ENCODE assay signal across 8 mouse cellular contexts in the genomic region with DNA sequence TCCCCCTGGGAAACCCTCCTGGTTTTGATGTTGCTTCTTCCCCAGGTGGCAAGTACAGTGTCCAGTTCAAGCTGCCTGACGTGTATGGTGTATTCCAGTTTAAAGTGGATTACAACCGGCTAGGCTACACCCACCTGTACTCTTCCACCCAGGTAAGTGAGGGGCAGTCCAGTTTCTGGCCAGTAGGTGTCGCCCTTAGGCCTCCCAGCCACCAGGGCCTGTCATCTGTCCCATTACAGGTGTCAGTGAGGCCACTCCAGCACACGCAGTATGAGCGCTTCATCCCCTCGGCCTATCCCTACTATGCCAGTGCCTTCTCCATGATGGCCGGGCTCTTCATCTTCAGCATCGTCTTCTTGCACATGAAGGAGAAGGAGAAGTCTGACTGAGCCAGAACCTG. TPM values are rescaled to one million over a fixed set of nuclear protein-coding genes. Genes with fewer than 3 reads are reported as not detected.
DNase-seq lines count a peak whose midpoint lies in the region; ATAC-seq and TF ChIP-seq lines count a peak whose summit lies in the region.

No protein-coding gene starts in this region.

- no peak for TF ChIP-seq POLR2A in myocyte (IDR thresholded peaks at IDR 0.05; ENCODE audit: insufficient read length, low read depth)

- H3K9ac ChIP-seq in hindbrain, embryonic 16.5 days (ENCODE audit: low read depth, low read length): no peak overlapping the region
- no peak overlapping the region for H3K9ac ChIP-seq in hindbrain, embryonic 15.5 days
- no peak overlapping the region for H3K9ac ChIP-seq in liver, embryonic 12.5 days

- DNase-seq in hindbrain, embryonic 10.5 days (ENCODE audit: low spot score): peak; percentile 28
- DNase-seq in G1E (ENCODE audit: low spot score): peak; percentile 51
- peak; percentile 49 for DNase-seq in embryo, embryonic 10.5 days (ENCODE audit: low spot score)
- DNase-seq in gastrocnemius, adult 18-20 months (ENCODE audit: low spot score): no peak

- peak; percentile 90 for TF ChIP-seq CTCF in G1E (IDR thresholded peaks at IDR 0.05; ENCODE audit: low read depth, low read length)

- ATAC-seq in hindbrain, embryonic 16.5 days: no peak
- ATAC-seq in G1E (ENCODE audit: extremely low read depth, insufficient number of reproducible peaks, low FRiP score, poor library complexity, severe bottlenecking): peak; percentile 42; the same call in 1 of the 2 replicates
- 0 out of 2 replicates have a peak, but pooled peaks have one; percentile 17 for ATAC-seq in hindbrain, embryonic 15.5 days (ENCODE audit: low FRiP score, low read depth)
- ATAC-seq in liver, embryonic 12.5 days: peak; percentile 42; the same call in 1 of the 2 replicates

- H3ac ChIP-seq in myocyte (ENCODE audit: control insufficient read depth, insufficient read length): no peak overlapping the region

- H3K4me1 ChIP-seq in hindbrain, embryonic 10.5 days (replicated peaks): 0 out of 2 replicates have a peak, but pooled peaks cover 10% of the 10 kb centered on the region
- H3K4me1 ChIP-seq in hindbrain, embryonic 16.5 days (ENCODE audit: control insufficient read depth, insufficient read depth, low read depth, low read length): 0 out of 2 replicates have a peak, but pooled peaks cover 8% of the 10 kb centered on the region
- H3K4me1 ChIP-seq in G1E (ENCODE audit: insufficient read depth, low read depth, low read length): peaks cover 15% of the 10 kb centered on the region
- peaks cover 12% of the 10 kb centered on the region; the same call in 1 of the 2 replicates for H3K4me1 ChIP-seq in hindbrain, embryonic 15.5 days (replicated peaks)
- peaks cover 10% of the 10 kb centered on the region; the same call in 1 of the 2 replicates for H3K4me1 ChIP-seq in liver, embryonic 12.5 days

- no peaks in the 10 kb centered on the region for H3K27me3 ChIP-seq in hindbrain, embryonic 10.5 days (ENCODE audit: insufficient read depth, poor library complexity, severe bottlenecking)
- no peaks in the 10 kb centered on the region for H3K27me3 ChIP-seq in hindbrain, embryonic 16.5 days (replicated peaks; ENCODE audit: control insufficient read depth, insufficient read depth, low read length)
- no peaks in the 10 kb centered on the region for H3K27me3 ChIP-seq in G1E (ENCODE audit: insufficient read depth, low read length)
- H3K27me3 ChIP-seq in hindbrain, embryonic 15.5 days: no peaks in the 10 kb centered on the region
- H3K27me3 ChIP-seq in liver, embryonic 12.5 days (replicated peaks): no peaks in the 10 kb centered on the region
- no peaks in the 10 kb centered on the region for H3K27me3 ChIP-seq in myocyte (ENCODE audit: control insufficient read depth, insufficient read depth, insufficient read length)

- H3K9me3 ChIP-seq in hindbrain, embryonic 10.5 days: 0 out of 2 replicates have a peak, but pooled peaks cover 3% of the 10 kb centered on the region
- H3K9me3 ChIP-seq in hindbrain, embryonic 16.5 days (ENCODE audit: control insufficient read depth, low read length): no peaks in the 10 kb centered on the region
- H3K9me3 ChIP-seq in G1E (replicated peaks): no peaks in the 10 kb centered on the region
- H3K9me3 ChIP-seq in hindbrain, embryonic 15.5 days: no peaks in the 10 kb centered on the region
- H3K9me3 ChIP-seq in liver, embryonic 12.5 days (replicated peaks): no peaks in the 10 kb centered on the region

- H3K4me3 ChIP-seq in hindbrain, embryonic 10.5 days: no peak overlapping the region
- H3K4me3 ChIP-seq in hindbrain, embryonic 16.5 days (ENCODE audit: low read length): no peak overlapping the region
- H3K4me3 ChIP-seq in G1E (ENCODE audit: low read depth, low read length) (no peak overlapping the region), myocyte (no peak overlapping the region)
- no peak overlapping the region for H3K4me3 ChIP-seq in hindbrain, embryonic 15.5 days
- no peak overlapping the region for H3K4me3 ChIP-seq in liver, embryonic 12.5 days

- no peak overlapping the region for H3K27ac ChIP-seq in hindbrain, embryonic 10.5 days
- no peak overlapping the region for H3K27ac ChIP-seq in hindbrain, embryonic 16.5 days (ENCODE audit: low read depth, low read length)
- H3K27ac ChIP-seq in hindbrain, embryonic 15.5 days (replicated peaks): no peak overlapping the region
- no peak overlapping the region for H3K27ac ChIP-seq in liver, embryonic 12.5 days

- WGBS in hindbrain, embryonic 10.5 days: 71% methylated on average over 8 of the region's 8 CpGs
- WGBS in hindbrain, embryonic 16.5 days: 69% methylated on average over 8 of the region's 8 CpGs
- WGBS in hindbrain, embryonic 15.5 days: 70% methylated on average over 8 of the region's 8 CpGs
- WGBS in liver, embryonic 12.5 days (ENCODE audit: insufficient replicate concordance): 66% methylated on average over 8 of the region's 8 CpGs

- no peak overlapping the region for H3K4me2 ChIP-seq in hindbrain, embryonic 16.5 days (ENCODE audit: low read length)
- no peak overlapping the region for H3K4me2 ChIP-seq in hindbrain, embryonic 15.5 days
- H3K4me2 ChIP-seq in liver, embryonic 12.5 days: no peak overlapping the region
- H3K4me2 ChIP-seq in myocyte (ENCODE audit: low read depth): no peak overlapping the region

- H3K79me2 ChIP-seq in myocyte (ENCODE audit: control insufficient read depth, insufficient read depth): no peaks in the 10 kb centered on the region

- peaks cover 100% of the 10 kb centered on the region for H3K36me3 ChIP-seq in hindbrain, embryonic 10.5 days
- peaks cover 46% of the 10 kb centered on the region for H3K36me3 ChIP-seq in hindbrain, embryonic 16.5 days (ENCODE audit: control insufficient read depth, insufficient read depth, low read length)
- H3K36me3 ChIP-seq in G1E (replicated peaks) (peaks cover 97% of the 10 kb centered on the region), myocyte (ENCODE audit: control insufficient read depth, insufficient read depth) (no peaks in the 10 kb centered on the region)
- peaks cover 56% of the 10 kb centered on the region for H3K36me3 ChIP-seq in hindbrain, embryonic 15.5 days
- H3K36me3 ChIP-seq in liver, embryonic 12.5 days: peaks cover 99% of the 10 kb centered on the region

TF ChIP-seq in myocyte, 11 proteins besides CTCF, POLR2A, EP300 and RAD21:
- TF ChIP-seq MAX (IDR thresholded peaks at IDR 0.05; ENCODE audit: low read depth) (no peak), MYOG (IDR thresholded peaks at IDR 0.05; ENCODE audit: control insufficient read depth in 1 of 3, insufficient read depth in 1 of 3, insufficient read length in 2 of 3, low read depth in 2 of 3) (no peak), TCF3 (IDR thresholded peaks at IDR 0.05; ENCODE audit: insufficient read length, low read depth) (no peak), POLR2AphosphoS2 (IDR thresholded peaks at IDR 0.05; ENCODE audit: insufficient read length, low read depth) (peak; percentile 67), REST (IDR thresholded peaks at IDR 0.05; ENCODE audit: insufficient read depth, insufficient read length) (no peak)
TF ChIP-seq in myocyte: peak in this region for 1.

RNA-seq across cellular contexts. Expression of a gene that starts 7.1 kb away (rescaled TPM):
- 274 and 292 TPM in 2 replicates for polyA plus RNA-seq in hindbrain, embryonic 10.5 days (2016; fragmentation: Nextera tagmentation; extraction: Ambion mirVana)
- polyA plus RNA-seq in hindbrain, embryonic 16.5 days (2015; fragmentation: Nextera tagmentation; extraction: Ambion mirVana): 232 and 238 TPM in 2 replicates
- total RNA-seq in G1E (2014; fragmentation: Nextera tagmentation) (159 and 162 TPM in 2 replicates), G1E (2017) (63.3 and 81.3 TPM in 2 replicates)
- polyA plus RNA-seq in G1E (2012) (93.2 and 99.4 TPM in 2 replicates), myocyte (2012; fragmentation: generic; extraction: Trizol) (162 TPM)
- 210 and 220 TPM in 2 replicates for polyA plus RNA-seq in hindbrain, embryonic 15.5 days (2015; fragmentation: Nextera tagmentation; extraction: Ambion mirVana)
- polyA plus RNA-seq in liver, embryonic 12.5 days (2016; fragmentation: Nextera tagmentation; extraction: Ambion mirVana): 206 and 212 TPM in 2 replicates
- 10 to 100 TPM; 29.5 to 34.0 TPM for total RNA-seq in gastrocnemius, adult 18-20 months (2021)

RNA-seq across cellular contexts. Expression of a gene that starts 14.5 kb away (rescaled TPM):
- polyA plus RNA-seq in hindbrain, embryonic 10.5 days (2016; fragmentation: Nextera tagmentation; extraction: Ambion mirVana): 35.0 and 52.2 TPM in 2 replicates
- polyA plus RNA-seq in hindbrain, embryonic 16.5 days (2015; fragmentation: Nextera tagmentation; extraction: Ambion mirVana): 100 and 108 TPM in 2 replicates
- total RNA-seq in G1E (2014; fragmentation: Nextera tagmentation) (9.3 and 15.0 TPM in 2 replicates), G1E (2017) (19.4 and 27.0 TPM in 2 replicates)
- polyA plus RNA-seq in G1E (2012) (26.5 and 30.1 TPM in 2 replicates), myocyte (2012; fragmentation: generic; extraction: Trizol) (60.9 TPM)
- 105 and 111 TPM in 2 replicates for polyA plus RNA-seq in hindbrain, embryonic 15.5 days (2015; fragmentation: Nextera tagmentation; extraction: Ambion mirVana)
- polyA plus RNA-seq in liver, embryonic 12.5 days (2016; fragmentation: Nextera tagmentation; extraction: Ambion mirVana): 28.8 and 30.2 TPM in 2 replicates
- 100 to 1,000 TPM; 737 to 833 TPM for total RNA-seq in gastrocnemius, adult 18-20 months (2021)

RNA-seq across cellular contexts. Expression of a gene that starts 56.2 kb away (rescaled TPM):
- polyA plus RNA-seq in hindbrain, embryonic 10.5 days (2016; fragmentation: Nextera tagmentation; extraction: Ambion mirVana): 2.2 and 4.1 TPM in 2 replicates
- polyA plus RNA-seq in hindbrain, embryonic 16.5 days (2015; fragmentation: Nextera tagmentation; extraction: Ambion mirVana): 7.9 and 8.1 TPM in 2 replicates
- not detected in 2 replicates for total RNA-seq in G1E (2014; fragmentation: Nextera tagmentation)
- not detected in 2 replicates for total RNA-seq in G1E (2017)
- polyA plus RNA-seq in G1E (2012): not detected in 2 replicates
- 4.5 and 6.5 TPM in 2 replicates for polyA plus RNA-seq in hindbrain, embryonic 15.5 days (2015; fragmentation: Nextera tagmentation; extraction: Ambion mirVana)
- 5.1 and 5.8 TPM in 2 replicates for polyA plus RNA-seq in liver, embryonic 12.5 days (2016; fragmentation: Nextera tagmentation; extraction: Ambion mirVana)
- polyA plus RNA-seq in myocyte (2012; fragmentation: generic; extraction: Trizol): 6.0 TPM
- 1 to 10 TPM in 1 of 2 experiments, under 1 TPM in 1; 0.57 to 1.1 TPM for total RNA-seq in gastrocnemius, adult 18-20 months (2021)
